Mouse (Mus musculus): ENCODE results near the gene Ifna4. TPM values are rescaled to one million over a fixed set of nuclear protein-coding genes. Genes with fewer than 3 reads are reported as not detected.
"Not testable (repeated sequence)": the region's sequence is repeated elsewhere in the genome, so short reads cannot be mapped to it uniquely, and the experiment has no call there.

Ifna4 gene
- not detected in 2 replicates for polyA plus RNA-seq (2015; fragmentation: Nextera tagmentation; extraction: Ambion mirVana)

DNA sequence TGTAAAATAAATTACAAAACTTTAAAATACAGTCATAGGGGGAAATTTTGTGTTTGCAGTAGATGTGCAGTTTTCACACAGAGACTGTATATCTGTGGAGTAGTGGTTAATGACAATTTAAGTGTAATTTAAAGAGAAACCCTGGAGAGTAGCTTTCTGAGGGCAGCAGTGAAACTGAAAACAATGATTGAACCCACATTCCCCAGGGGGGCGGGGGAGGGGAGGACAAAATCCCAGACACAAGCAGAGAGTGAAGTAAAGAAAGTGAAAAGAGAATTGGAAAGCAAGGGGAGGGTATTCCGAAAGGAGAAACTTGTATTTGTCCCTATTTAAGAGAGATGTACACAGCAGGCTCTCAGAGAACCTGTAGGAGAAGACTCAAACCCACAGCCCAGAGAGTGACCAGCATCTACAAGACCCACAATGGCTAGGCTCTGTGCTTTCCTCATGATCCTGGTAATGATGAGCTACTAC is at the start of gene Ifna4:
TSS of gene Ifna4 (plus strand) at position 424 of the 474 bp plus-strand sequence.
- Histone ChIP-seq H3K27me3 (no peaks in the 10 kb centered on the region), H3K9ac (no peak within 1 kb of the TSS), H3K9me3 (no peaks in the 10 kb centered on the region), H3K4me3 (no peak within 1 kb of the TSS), H3K4me2 (no peak within 1 kb of the TSS), H3K27ac (no peak within 1 kb of the TSS), H3K4me1 (no peaks in the 10 kb centered on the region), H3K36me3 (no peaks in the 10 kb centered on the region)
- WGBS, result 34% methylated on average over 2 of the region's 2 CpGs
- no peak for ATAC-seq (ENCODE audit: insufficient number of reproducible peaks, insufficient read depth, low FRiP score, low TSS enrichment, low read depth)

DNA sequence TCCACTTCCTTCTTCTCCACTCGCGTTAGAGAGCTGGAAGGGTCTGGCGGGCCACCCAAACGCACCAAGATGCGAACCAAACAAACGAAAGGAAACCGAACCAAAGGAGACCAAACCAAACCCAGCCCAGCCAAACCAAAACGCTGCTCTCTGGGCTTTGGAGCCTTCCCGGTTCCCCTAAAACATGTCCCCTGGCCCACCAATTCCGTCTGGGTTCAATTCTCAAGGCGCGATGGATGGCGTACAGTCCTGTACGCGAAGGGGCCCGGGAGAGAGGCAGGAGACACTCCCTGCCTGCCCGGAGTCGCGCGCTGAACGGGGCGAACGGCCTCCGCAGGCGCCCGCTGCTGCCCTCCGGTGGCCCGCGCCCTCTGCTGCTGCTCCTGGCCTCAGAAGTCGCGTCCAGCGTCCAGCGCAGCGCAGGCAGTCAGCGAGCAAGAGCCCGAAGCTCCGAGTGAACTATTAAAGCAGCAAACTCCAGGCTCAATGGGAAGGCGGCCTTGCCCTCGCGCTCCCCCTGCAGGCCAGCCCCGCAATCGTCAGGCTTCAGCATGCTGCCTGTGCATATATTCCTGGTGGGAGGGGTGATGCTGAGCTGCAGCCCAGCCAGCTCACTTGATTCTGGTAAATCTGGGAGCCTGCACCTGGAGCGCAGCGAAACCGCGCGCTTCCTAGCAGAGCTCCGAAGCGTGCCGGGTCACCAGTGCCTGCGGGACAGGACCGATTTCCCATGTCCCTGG is 47.6 kb upstream of the Ifna4 start, which contains the start of gene Gm13275:
TSS of gene Gm13275 (plus strand) at position 552 of the 740 bp plus-strand sequence.
- not testable (repeated sequence) for ATAC-seq (ENCODE audit: insufficient number of reproducible peaks, insufficient read depth, low FRiP score, low TSS enrichment, low read depth); H3K36me3 ChIP-seq; H3K9ac ChIP-seq; H3K4me1 ChIP-seq; H3K4me2 ChIP-seq; H3K4me3 ChIP-seq; H3K27me3 ChIP-seq; H3K9me3 ChIP-seq; H3K27ac ChIP-seq
- 0% methylated on average over 16 of the region's 52 CpGs for whole genome bisulfite sequencing

DNA sequence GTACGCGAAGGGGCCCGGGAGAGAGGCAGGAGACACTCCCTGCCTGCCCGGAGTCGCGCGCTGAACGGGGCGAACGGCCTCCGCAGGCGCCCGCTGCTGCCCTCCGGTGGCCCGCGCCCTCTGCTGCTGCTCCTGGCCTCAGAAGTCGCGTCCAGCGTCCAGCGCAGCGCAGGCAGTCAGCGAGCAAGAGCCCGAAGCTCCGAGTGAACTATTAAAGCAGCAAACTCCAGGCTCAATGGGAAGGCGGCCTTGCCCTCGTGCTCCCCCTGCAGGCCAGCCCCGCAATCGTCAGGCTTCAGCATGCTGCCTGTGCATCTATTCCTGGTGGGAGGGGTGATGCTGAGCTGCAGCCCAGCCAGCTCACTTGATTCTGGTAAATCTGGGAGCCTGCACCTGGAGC is 44.6 kb upstream of the Ifna4 start, which contains the start of gene Gm13279:
TSS of gene Gm13279 (plus strand) at position 301 of the 400 bp plus-strand sequence.
- H3K9me3 ChIP-seq; H3K36me3 ChIP-seq; H3K4me1 ChIP-seq; H3K27me3 ChIP-seq; H3K9ac ChIP-seq; ATAC-seq (ENCODE audit: insufficient number of reproducible peaks, insufficient read depth, low FRiP score, low TSS enrichment, low read depth); H3K4me2 ChIP-seq; H3K27ac ChIP-seq; H3K4me3 ChIP-seq: not testable (repeated sequence)
- no CpG with 5 or more reads among the region's 28 CpGs for WGBS

DNA sequence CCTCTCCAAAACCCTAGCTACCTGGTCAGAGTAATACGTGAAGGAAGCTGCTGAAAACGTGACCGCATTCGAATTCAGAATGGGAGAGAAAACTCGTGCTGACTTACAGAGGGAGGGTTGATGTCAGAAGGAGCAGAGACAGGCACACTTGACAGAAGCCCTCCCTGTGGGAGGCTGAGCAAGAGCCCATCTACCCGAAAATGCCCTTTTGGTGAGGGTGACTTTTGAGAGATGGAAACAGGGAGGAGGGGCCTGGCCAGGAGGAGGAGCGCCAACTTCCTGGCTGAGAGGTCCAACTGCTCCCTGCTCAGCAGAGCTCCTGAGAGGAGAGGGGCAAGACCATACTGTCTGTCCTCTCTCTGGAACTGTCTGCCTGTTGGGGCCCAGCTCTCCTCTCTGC is 42.3 kb upstream of the Ifna4 start, which contains the start of gene Gm13285:
TSS of gene Gm13285 (plus strand) at position 301 of the 400 bp plus-strand sequence.
- ATAC-seq (ENCODE audit: insufficient number of reproducible peaks, insufficient read depth, low FRiP score, low TSS enrichment, low read depth); H3K27me3 ChIP-seq; H3K4me1 ChIP-seq; H3K9me3 ChIP-seq; H3K36me3 ChIP-seq; H3K9ac ChIP-seq; H3K27ac ChIP-seq; H3K4me3 ChIP-seq; H3K4me2 ChIP-seq: not testable (repeated sequence)
- WGBS, result 20% methylated on average over 6 of the region's 7 CpGs

DNA sequence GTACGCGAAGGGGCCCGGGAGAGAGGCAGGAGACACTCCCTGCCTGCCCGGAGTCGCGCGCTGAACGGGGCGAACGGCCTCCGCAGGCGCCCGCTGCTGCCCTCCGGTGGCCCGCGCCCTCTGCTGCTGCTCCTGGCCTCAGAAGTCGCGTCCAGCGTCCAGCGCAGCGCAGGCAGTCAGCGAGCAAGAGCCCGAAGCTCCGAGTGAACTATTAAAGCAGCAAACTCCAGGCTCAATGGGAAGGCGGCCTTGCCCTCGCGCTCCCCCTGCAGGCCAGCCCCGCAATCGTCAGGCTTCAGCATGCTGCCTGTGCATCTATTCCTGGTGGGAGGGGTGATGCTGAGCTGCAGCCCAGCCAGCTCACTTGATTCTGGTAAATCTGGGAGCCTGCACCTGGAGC is 38.7 kb upstream of the Ifna4 start, which contains the start of gene Gm13287:
TSS of gene Gm13287 (plus strand) at position 301 of the 400 bp plus-strand sequence.
- H3K9ac ChIP-seq; ATAC-seq (ENCODE audit: insufficient number of reproducible peaks, insufficient read depth, low FRiP score, low TSS enrichment, low read depth); H3K4me1 ChIP-seq; H3K27me3 ChIP-seq; H3K9me3 ChIP-seq; H3K27ac ChIP-seq; H3K4me3 ChIP-seq; H3K36me3 ChIP-seq: not testable (repeated sequence)
- WGBS, result no CpG with 5 or more reads among the region's 29 CpGs
- H3K4me2 ChIP-seq, result peak within 1 kb of the TSS; percentile 35; the same call in 1 of the 2 replicates

DNA sequence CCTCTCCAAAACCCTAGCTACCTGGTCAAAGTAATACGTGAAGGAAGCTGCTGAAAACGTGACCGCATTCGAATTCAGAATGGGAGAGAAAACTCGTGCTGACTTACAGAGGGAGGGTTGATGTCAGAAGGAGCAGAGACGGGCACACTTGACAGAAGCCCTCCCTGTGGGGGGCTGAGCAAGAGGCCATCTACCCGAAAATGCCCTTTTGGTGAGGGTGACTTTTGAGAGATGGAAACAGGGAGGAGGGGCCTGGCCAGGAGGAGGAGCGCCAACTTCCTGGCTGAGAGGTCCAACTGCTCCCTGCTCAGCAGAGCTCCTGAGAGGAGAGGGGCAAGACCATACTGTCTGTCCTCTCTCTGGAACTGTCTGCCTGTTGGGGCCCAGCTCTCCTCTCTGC is 36.4 kb upstream of the Ifna4 start, which contains the start of gene Gm13288:
TSS of gene Gm13288 (plus strand) at position 301 of the 400 bp plus-strand sequence.
- not testable (repeated sequence) for H3K9me3 ChIP-seq; ATAC-seq (ENCODE audit: insufficient number of reproducible peaks, insufficient read depth, low FRiP score, low TSS enrichment, low read depth); H3K36me3 ChIP-seq; H3K27ac ChIP-seq; H3K4me1 ChIP-seq; H3K27me3 ChIP-seq
- peak within 1 kb of the TSS; percentile 45 for H3K4me2 ChIP-seq
- H3K4me3 ChIP-seq, result peak within 1 kb of the TSS; percentile 32
- 0 out of 2 replicates have a peak within 1 kb of the TSS, but pooled peaks have one; percentile 55 for H3K9ac ChIP-seq
- WGBS, result no CpG with 5 or more reads among the region's 8 CpGs

DNA sequence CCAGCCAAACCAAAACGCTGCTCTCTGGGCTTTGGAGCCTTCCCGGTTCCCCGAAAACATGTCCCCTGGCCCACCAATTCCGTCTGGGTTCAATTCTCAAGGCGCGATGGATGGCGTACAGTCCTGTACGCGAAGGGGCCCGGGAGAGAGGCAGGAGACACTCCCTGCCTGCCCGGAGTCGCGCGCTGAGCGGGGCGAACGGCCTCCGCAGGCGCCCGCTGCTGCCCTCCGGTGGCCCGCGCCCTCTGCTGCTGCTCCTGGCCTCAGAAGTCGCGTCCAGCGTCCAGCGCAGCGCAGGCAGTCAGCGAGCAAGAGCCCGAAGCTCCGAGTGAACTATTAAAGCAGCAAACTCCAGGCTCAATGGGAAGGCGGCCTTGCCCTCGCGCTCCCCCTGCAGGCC is 35.9 kb upstream of the Ifna4 start:
- H3K9me3 ChIP-seq, result not testable (repeated sequence)
- peak overlapping the region; percentile 45 for H3K4me2 ChIP-seq

DNA sequence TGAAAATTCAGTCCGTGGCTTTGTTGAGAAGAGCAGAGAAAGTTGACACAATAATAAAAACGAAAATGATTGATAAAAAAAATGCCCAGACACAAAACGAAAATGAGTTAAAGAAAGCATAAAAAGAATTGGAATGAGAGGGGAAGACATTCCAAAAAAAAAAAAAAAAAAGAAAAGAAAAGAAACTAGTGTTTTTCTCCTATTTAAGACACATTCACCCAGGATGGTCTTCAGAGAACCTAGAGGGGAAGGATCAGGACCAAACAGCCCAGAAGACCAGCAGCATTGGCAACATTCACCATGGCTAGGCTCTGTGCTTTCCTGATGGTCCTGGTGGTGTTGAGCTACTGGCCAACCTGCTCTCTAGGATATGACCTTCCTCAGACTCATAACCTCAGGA is 25.7 kb upstream of the Ifna4 start, which contains the start of gene Ifna7:
TSS of gene Ifna7 (plus strand) at position 301 of the 400 bp plus-strand sequence.
- H3K4me1 ChIP-seq, result no peaks in the 10 kb centered on the region
- WGBS, result 63% methylated on average over 3 of the region's 3 CpGs
- ATAC-seq (ENCODE audit: insufficient number of reproducible peaks, insufficient read depth, low FRiP score, low TSS enrichment, low read depth), result no peak
- 0 out of 2 replicates have a peak, but pooled peaks cover 3% of the 10 kb centered on the region for H3K27me3 ChIP-seq
- no peak within 1 kb of the TSS for H3K27ac ChIP-seq
- no peak within 1 kb of the TSS for H3K4me3 ChIP-seq
- no peak within 1 kb of the TSS for H3K9ac ChIP-seq
- no peaks in the 10 kb centered on the region for H3K36me3 ChIP-seq
- H3K9me3 ChIP-seq, result no peaks in the 10 kb centered on the region
- no peak within 1 kb of the TSS for H3K4me2 ChIP-seq

More for the DNA sequence above, 35.9 kb upstream of the Ifna4 start:
- H3K4me3 ChIP-seq, result peak overlapping the region; percentile 32
- 0 out of 2 replicates have a peak overlapping the region, but pooled peaks have one; percentile 55 for H3K9ac ChIP-seq
- not testable (repeated sequence) for ATAC-seq (ENCODE audit: insufficient number of reproducible peaks, insufficient read depth, low FRiP score, low TSS enrichment, low read depth); H3K36me3 ChIP-seq; H3K27ac ChIP-seq; H3K4me1 ChIP-seq; H3K27me3 ChIP-seq
- WGBS, result 0% methylated on average over 13 of the region's 34 CpGs

DNA sequence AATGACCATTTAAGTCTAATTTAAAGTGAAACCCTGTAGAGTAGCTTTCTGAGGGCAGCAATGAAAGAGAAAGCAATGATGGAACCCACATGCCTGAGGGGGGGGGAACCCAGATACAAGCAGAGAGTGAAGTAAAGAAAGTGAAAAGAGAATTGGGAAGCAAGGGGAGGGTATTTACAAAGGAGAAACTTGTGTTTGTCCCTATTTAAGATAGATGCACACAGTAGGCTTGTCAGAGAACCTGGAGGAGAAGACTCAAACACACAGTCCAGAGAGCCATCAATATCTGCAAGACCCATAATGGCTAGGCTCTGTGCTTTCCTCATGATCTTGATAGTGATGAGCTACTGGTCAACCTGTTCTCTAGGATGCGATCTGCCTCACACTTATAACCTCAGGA is 22.0 kb upstream of the Ifna4 start, which contains the start of gene Ifna11:
TSS of gene Ifna11 (plus strand) at position 301 of the 400 bp plus-strand sequence.
- no peak within 1 kb of the TSS for H3K9ac ChIP-seq
- H3K4me3 ChIP-seq, result no peak within 1 kb of the TSS
- no peaks in the 10 kb centered on the region for H3K4me1 ChIP-seq
- 91% methylated on average over 1 of the region's 1 CpGs for WGBS
- 0 out of 2 replicates have a peak, but pooled peaks cover 3% of the 10 kb centered on the region for H3K27me3 ChIP-seq
- H3K27ac ChIP-seq, result no peak within 1 kb of the TSS
- no peak for ATAC-seq (ENCODE audit: insufficient number of reproducible peaks, insufficient read depth, low FRiP score, low TSS enrichment, low read depth)
- no peak within 1 kb of the TSS for H3K4me2 ChIP-seq
- H3K36me3 ChIP-seq, result no peaks in the 10 kb centered on the region
- H3K9me3 ChIP-seq, result no peaks in the 10 kb centered on the region

DNA sequence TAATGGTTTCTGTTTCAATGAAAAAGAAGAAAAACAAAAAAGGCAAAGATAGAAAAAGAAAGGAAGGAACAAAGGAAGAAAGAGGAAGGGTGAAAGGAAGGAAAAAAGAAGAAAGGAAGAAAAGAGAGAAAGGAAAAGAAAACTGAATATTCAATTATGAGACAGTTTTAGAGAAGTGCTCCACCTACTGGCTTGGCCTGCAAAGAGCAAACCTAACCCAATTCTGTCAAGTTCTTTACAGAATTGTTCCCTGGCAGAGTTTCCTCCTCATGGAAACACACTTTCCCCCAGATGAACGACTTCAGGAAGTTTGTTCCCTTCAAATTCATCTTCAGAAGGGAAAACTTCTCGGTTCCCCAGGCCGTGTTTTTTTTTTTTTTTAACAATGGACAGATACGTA is 18.7 kb upstream of the Ifna4 start:
- no peak overlapping the region for H3K27ac ChIP-seq
- H3K4me1 ChIP-seq, result no peaks in the 10 kb centered on the region
- no peaks in the 10 kb centered on the region for H3K36me3 ChIP-seq
- 0 out of 2 replicates have a peak, but pooled peaks cover 2% of the 10 kb centered on the region for H3K27me3 ChIP-seq
- no peak overlapping the region for H3K4me3 ChIP-seq
- WGBS, result 23% methylated on average over 4 of the region's 4 CpGs
- no peaks in the 10 kb centered on the region for H3K9me3 ChIP-seq
- no peak for ATAC-seq (ENCODE audit: insufficient number of reproducible peaks, insufficient read depth, low FRiP score, low TSS enrichment, low read depth)
- no peak overlapping the region for H3K4me2 ChIP-seq
- H3K9ac ChIP-seq, result no peak overlapping the region

DNA sequence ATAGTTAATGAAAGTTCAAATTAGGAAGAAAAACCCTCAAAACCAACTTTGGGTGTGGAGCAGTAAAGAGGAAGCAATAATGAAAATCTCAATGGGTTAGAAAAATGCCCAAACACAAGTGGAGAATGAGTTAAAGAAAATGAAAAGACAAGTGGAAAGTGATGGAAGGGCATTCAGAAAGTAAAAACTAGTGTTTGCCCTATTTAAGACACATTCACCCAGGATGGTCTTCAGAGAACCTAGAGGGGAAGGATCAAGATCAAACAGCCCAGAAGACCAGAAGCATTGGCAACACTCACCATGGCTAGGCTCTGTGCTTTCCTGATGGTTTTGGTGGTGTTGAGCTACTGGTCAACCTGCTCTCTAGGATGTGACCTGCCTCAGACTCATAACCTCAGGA is 14.5 kb upstream of the Ifna4 start, which contains the start of gene Ifna6:
TSS of gene Ifna6 (plus strand) at position 301 of the 400 bp plus-strand sequence.
- not testable (repeated sequence) for ATAC-seq (ENCODE audit: insufficient number of reproducible peaks, insufficient read depth, low FRiP score, low TSS enrichment, low read depth)

More for the DNA sequence above, 14.5 kb upstream of the Ifna4 start, which contains the start of gene Ifna6:
- not testable (repeated sequence) for H3K4me2 ChIP-seq, H3K36me3 ChIP-seq, H3K9me3 ChIP-seq, H3K27ac ChIP-seq, H3K27me3 ChIP-seq, H3K4me1 ChIP-seq, H3K4me3 ChIP-seq, H3K9ac ChIP-seq
